Mouse (Mus musculus): ENCODE measurements around the gene Ugt1a1.

- TF ChIP-seq CTCF (IDR thresholded peaks at IDR 0.05; ENCODE audit: control insufficient read depth, insufficient read depth, low read length) (no peak), POLR2A (IDR thresholded peaks at IDR 0.05; ENCODE audit: borderline replicate concordance, control insufficient read depth, low read depth, low read length) (no peak)
These were observed 28.8 kb downstream of the Ugt1a1 start for GRCm38 (mm10) chr1:88240579-88240978.
